Comparison of ENCODE assay signal across 8 mouse cellular contexts in genomic region chr8:105826379-105826778, GRCm38 (mm10). TPM values are rescaled to one million over a fixed set of nuclear protein-coding genes. Genes with fewer than 3 reads are reported as not detected.
DNase-seq lines count a peak whose midpoint lies in the region; ATAC-seq and TF ChIP-seq lines count a peak whose summit lies in the region.

No protein-coding gene starts in this region.

- no peak for TF ChIP-seq POLR2A in embryonic fibroblast, embryonic 13.5 days (IDR thresholded peaks at IDR 0.05; ENCODE audit: low read depth, low read length)
- no peak for TF ChIP-seq POLR2A in small intestine, adult 2 months (IDR thresholded peaks at IDR 0.05; ENCODE audit: low read depth, low read length)

- DNase-seq in 416B (ENCODE audit: low read depth): peak; percentile 34
- no peak for DNase-seq in frontal cortex, postnatal 10 days (ENCODE audit: low spot score in 2 of 2)

- peaks cover 78% of the 10 kb centered on the region for H3K4me1 ChIP-seq in erythroblast, embryonic 14.5 days (ENCODE audit: control insufficient read depth)
- no peaks in the 10 kb centered on the region for H3K4me1 ChIP-seq in embryonic fibroblast, embryonic 13.5 days (ENCODE audit: control insufficient read depth, insufficient read depth, low read length)
- peaks cover 16% of the 10 kb centered on the region for H3K4me1 ChIP-seq in limb, embryonic 13.5 days
- H3K4me1 ChIP-seq in small intestine, adult 2 months (ENCODE audit: control insufficient read depth, insufficient read depth, insufficient read length, low read length): peaks cover 7% of the 10 kb centered on the region; the same call in 1 of the 2 replicates

- peak overlapping the region; percentile 96 for H3K4me2 ChIP-seq in limb, embryonic 13.5 days (replicated peaks)

- no peak for TF ChIP-seq CTCF in embryonic fibroblast, embryonic 13.5 days (IDR thresholded peaks at IDR 0.05; ENCODE audit: borderline replicate concordance, insufficient read depth, low read length)
- no peak for TF ChIP-seq CTCF in small intestine, adult 2 months (IDR thresholded peaks at IDR 0.05; ENCODE audit: extremely low read depth, insufficient read length, insufficient replicate concordance, low read depth, low read length)

- WGBS in limb, embryonic 13.5 days: 6% methylated on average over 4 of the region's 4 CpGs
- WGBS in small intestine, adult 2 months: under 1% methylated on average over 4 of the region's 4 CpGs

- peak overlapping the region; percentile 95 for H3K9ac ChIP-seq in limb, embryonic 13.5 days

- H3K4me3 ChIP-seq in erythroblast, embryonic 14.5 days (replicated peaks): peak overlapping the region; percentile 87
- H3K4me3 ChIP-seq in embryonic fibroblast, embryonic 13.5 days (ENCODE audit: insufficient read depth, low read length): peak overlapping the region; percentile 84
- peak overlapping the region; percentile 96 for H3K4me3 ChIP-seq in limb, embryonic 13.5 days
- peak overlapping the region; percentile 79 for H3K4me3 ChIP-seq in small intestine, adult 2 months (ENCODE audit: low read depth, low read length)

- peaks cover 82% of the 10 kb centered on the region for H3K36me3 ChIP-seq in erythroblast, embryonic 14.5 days (ENCODE audit: control insufficient read depth)
- H3K36me3 ChIP-seq in limb, embryonic 13.5 days: peaks cover 35% of the 10 kb centered on the region
- peaks cover 10% of the 10 kb centered on the region for H3K36me3 ChIP-seq in small intestine, adult 2 months (ENCODE audit: control insufficient read depth, insufficient read depth, low read length)

- no peak overlapping the region for H3K27ac ChIP-seq in embryonic fibroblast, embryonic 13.5 days (ENCODE audit: insufficient read depth, low read length)
- H3K27ac ChIP-seq in limb, embryonic 13.5 days: peak overlapping the region; percentile 6; the same call in 1 of the 2 replicates
- H3K27ac ChIP-seq in small intestine, adult 2 months (ENCODE audit: insufficient read depth, low read depth, low read length): 0 out of 2 replicates have a peak overlapping the region, but pooled peaks have one; percentile 9

- peaks cover 10% of the 10 kb centered on the region for H3K9me3 ChIP-seq in erythroblast, embryonic 14.5 days (ENCODE audit: control insufficient read depth, low read length)
- H3K9me3 ChIP-seq in limb, embryonic 13.5 days: no peaks in the 10 kb centered on the region

- ATAC-seq in erythroblast, adult 5-6 weeks (replicated peaks; ENCODE audit: low FRiP score, poor library complexity, severe bottlenecking): no peak
- no peak for ATAC-seq in limb, embryonic 13.5 days (ENCODE audit: low FRiP score, low read depth)
- no peak for ATAC-seq in cerebellum, adult (ENCODE audit: insufficient number of reproducible peaks, low FRiP score, low TSS enrichment)

- no peaks in the 10 kb centered on the region; the same call in 1 of the 2 replicates for H3K27me3 ChIP-seq in erythroblast, embryonic 14.5 days (ENCODE audit: control insufficient read depth)
- no peaks in the 10 kb centered on the region for H3K27me3 ChIP-seq in limb, embryonic 13.5 days
- no peaks in the 10 kb centered on the region for H3K27me3 ChIP-seq in small intestine, adult 2 months (ENCODE audit: control insufficient read depth, insufficient read depth, low read length)

RNA-seq across cellular contexts. Expression of gene Ranbp10, which starts 0.8 kb away (rescaled TPM):
- polyA plus RNA-seq in erythroblast, embryonic 14.5 days (2012): 24.4 and 25.6 TPM in 2 replicates
- total RNA-seq in erythroblast, adult 5-6 weeks (2015; ENCODE audit: low replicate concordance): 514 and 565 TPM in 2 replicates
- total RNA-seq in erythroblast, adult 5-6 weeks (2017; ENCODE audit: low replicate concordance): 620 and 633 TPM in 2 replicates
- 18.4 and 18.6 TPM in 2 replicates for polyA plus RNA-seq in embryonic fibroblast, embryonic 13.5 days (2011; ENCODE audit: insufficient read length, low read depth, missing spikeins)
- 15.1 and 16.2 TPM in 2 replicates for polyA plus RNA-seq in limb, embryonic 13.5 days (2015; fragmentation: Nextera tagmentation; extraction: Ambion mirVana)
- 9.5 and 15.3 TPM in 2 replicates for polyA plus RNA-seq in small intestine, adult 2 months (2012; rRNA removed)

RNA-seq across cellular contexts. Expression of gene Tsnaxip1, which starts 1.2 kb away (rescaled TPM):
- 0.02 TPM in 1 of 2 replicates, not detected in the other for polyA plus RNA-seq in erythroblast, embryonic 14.5 days (2012)
- total RNA-seq in erythroblast, adult 5-6 weeks (2015; ENCODE audit: low replicate concordance): 1.0 and 1.2 TPM in 2 replicates
- 2.5 and 3.2 TPM in 2 replicates for total RNA-seq in erythroblast, adult 5-6 weeks (2017; ENCODE audit: low replicate concordance)
- polyA plus RNA-seq in embryonic fibroblast, embryonic 13.5 days (2011; ENCODE audit: insufficient read length, low read depth, missing spikeins): not detected in 2 replicates
- polyA plus RNA-seq in limb, embryonic 13.5 days (2015; fragmentation: Nextera tagmentation; extraction: Ambion mirVana): 0.20 and 0.27 TPM in 2 replicates
- polyA plus RNA-seq in small intestine, adult 2 months (2012; rRNA removed): not detected in 2 replicates

RNA-seq across cellular contexts. Expression of gene Cenpt, which starts 26.7 kb away (rescaled TPM):
- polyA plus RNA-seq in erythroblast, embryonic 14.5 days (2012): 7.1 and 9.1 TPM in 2 replicates
- total RNA-seq in erythroblast, adult 5-6 weeks (2015; ENCODE audit: low replicate concordance): 13.1 and 15.9 TPM in 2 replicates
- 9.6 and 11.3 TPM in 2 replicates for total RNA-seq in erythroblast, adult 5-6 weeks (2017; ENCODE audit: low replicate concordance)
- polyA plus RNA-seq in embryonic fibroblast, embryonic 13.5 days (2011; ENCODE audit: insufficient read length, low read depth, missing spikeins): 35.4 and 40.3 TPM in 2 replicates
- polyA plus RNA-seq in limb, embryonic 13.5 days (2015; fragmentation: Nextera tagmentation; extraction: Ambion mirVana): 52.1 and 54.6 TPM in 2 replicates
- 5.6 and 9.7 TPM in 2 replicates for polyA plus RNA-seq in small intestine, adult 2 months (2012; rRNA removed)

RNA-seq across cellular contexts. Expression of gene Thap11, which starts 28.6 kb away (rescaled TPM):
- polyA plus RNA-seq in erythroblast, embryonic 14.5 days (2012): 2.8 and 3.4 TPM in 2 replicates
- total RNA-seq in erythroblast, adult 5-6 weeks (2015; ENCODE audit: low replicate concordance): 6.3 and 16.3 TPM in 2 replicates
- total RNA-seq in erythroblast, adult 5-6 weeks (2017; ENCODE audit: low replicate concordance): 7.1 and 8.3 TPM in 2 replicates
- 22.1 and 22.6 TPM in 2 replicates for polyA plus RNA-seq in embryonic fibroblast, embryonic 13.5 days (2011; ENCODE audit: insufficient read length, low read depth, missing spikeins)
- polyA plus RNA-seq in limb, embryonic 13.5 days (2015; fragmentation: Nextera tagmentation; extraction: Ambion mirVana): 79.0 and 83.0 TPM in 2 replicates
- polyA plus RNA-seq in small intestine, adult 2 months (2012; rRNA removed): 24.1 and 39.4 TPM in 2 replicates

RNA-seq across cellular contexts. Expression of gene Nutf2, which starts 34.0 kb away (rescaled TPM):
- 8.1 and 9.1 TPM in 2 replicates for polyA plus RNA-seq in erythroblast, embryonic 14.5 days (2012)
- 48.1 and 55.3 TPM in 2 replicates for total RNA-seq in erythroblast, adult 5-6 weeks (2015; ENCODE audit: low replicate concordance)
- 5.7 and 8.9 TPM in 2 replicates for total RNA-seq in erythroblast, adult 5-6 weeks (2017; ENCODE audit: low replicate concordance)
- 90.4 and 119 TPM in 2 replicates for polyA plus RNA-seq in embryonic fibroblast, embryonic 13.5 days (2011; ENCODE audit: insufficient read length, low read depth, missing spikeins)
- 253 and 274 TPM in 2 replicates for polyA plus RNA-seq in limb, embryonic 13.5 days (2015; fragmentation: Nextera tagmentation; extraction: Ambion mirVana)
- polyA plus RNA-seq in small intestine, adult 2 months (2012; rRNA removed): 11.5 and 15.3 TPM in 2 replicates
